Mouse (Mus musculus): ENCODE measurements at regions not wholly inside any gene's neighbourhood (a gene's known extent, or its start where the extent isn't known, plus 50 kb on each side); places are given as distances from the start of the nearest gene placed in this dataset.
A peak's percentile ranks its signal among the peaks of the same experiment; 100 is the strongest.

DNA sequence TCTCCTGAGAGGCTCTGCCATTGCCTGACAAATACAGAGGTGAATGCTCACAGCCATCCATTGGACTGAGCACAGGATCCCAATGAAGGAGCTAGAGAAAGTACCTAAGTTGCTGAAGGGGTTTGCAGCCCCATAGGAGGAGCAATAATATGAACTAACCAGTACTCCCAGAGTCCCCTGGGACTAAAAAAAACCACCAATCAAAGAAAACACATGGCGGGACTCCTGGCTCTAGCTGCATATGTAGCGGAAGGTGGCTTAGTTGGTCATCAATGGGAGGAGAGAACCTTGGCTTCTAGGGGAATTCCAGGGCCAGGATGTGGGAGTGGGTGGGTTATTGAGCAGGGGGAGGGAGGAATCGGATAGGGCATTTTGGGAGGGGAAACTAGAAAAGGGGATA is 207.8 kb downstream of the Otol1 start:
- DNase-seq (ENCODE audit: low spot score in 2 of 2), result no peak

DNA sequence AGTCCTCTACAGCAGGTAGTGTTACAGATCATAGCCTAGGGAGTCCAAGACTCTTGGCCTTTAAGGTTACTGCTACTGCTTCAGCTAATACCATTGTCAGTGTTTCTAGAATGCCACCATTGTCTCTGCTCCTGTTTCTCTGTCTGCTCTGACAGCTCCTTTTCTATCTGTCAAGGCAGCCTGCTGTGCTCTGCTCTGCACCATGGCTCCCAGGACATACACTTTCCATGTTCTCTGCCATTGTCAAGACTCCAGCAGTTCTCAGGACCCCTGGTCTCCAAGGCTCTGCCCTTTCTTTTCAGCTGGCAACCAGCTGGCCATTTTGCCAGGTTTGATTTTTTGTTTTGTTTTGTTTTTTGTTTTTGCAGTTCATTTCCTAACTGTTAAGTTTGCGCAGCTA is 208.7 kb downstream of the Otol1 start:
- DNase-seq (ENCODE audit: low spot score in 2 of 2), result no peak

DNA sequence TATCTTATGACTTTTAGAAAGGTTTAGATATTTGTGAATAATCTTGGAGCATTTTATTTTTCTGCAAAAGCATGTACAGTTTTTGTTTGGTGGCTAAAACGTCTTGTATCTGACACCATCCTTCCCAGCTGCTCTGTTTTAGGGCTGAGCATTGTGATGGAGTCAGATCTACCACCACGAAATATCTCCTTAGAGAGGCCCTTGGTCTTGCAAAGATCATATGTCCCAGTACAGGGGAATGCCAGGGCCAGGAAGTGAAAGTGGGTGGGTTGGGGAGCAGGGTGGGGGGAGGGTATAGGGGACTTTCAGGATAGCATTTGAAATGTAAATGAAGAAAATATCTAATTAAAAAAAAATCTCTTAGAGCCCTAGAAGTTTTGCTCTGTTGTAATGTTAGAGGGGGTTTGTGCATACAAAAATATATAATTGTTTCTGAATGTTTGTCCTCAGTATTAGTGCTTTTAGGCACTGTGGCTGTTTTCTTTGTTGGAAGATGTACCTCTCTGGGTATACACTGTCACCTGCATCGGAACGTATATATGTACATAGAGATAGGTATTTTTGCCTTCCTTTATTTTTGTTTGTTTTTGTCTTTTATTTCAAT is 211.4 kb downstream of the Otol1 start:
- DNase-seq (ENCODE audit: low spot score in 2 of 2), result no peak

DNA sequence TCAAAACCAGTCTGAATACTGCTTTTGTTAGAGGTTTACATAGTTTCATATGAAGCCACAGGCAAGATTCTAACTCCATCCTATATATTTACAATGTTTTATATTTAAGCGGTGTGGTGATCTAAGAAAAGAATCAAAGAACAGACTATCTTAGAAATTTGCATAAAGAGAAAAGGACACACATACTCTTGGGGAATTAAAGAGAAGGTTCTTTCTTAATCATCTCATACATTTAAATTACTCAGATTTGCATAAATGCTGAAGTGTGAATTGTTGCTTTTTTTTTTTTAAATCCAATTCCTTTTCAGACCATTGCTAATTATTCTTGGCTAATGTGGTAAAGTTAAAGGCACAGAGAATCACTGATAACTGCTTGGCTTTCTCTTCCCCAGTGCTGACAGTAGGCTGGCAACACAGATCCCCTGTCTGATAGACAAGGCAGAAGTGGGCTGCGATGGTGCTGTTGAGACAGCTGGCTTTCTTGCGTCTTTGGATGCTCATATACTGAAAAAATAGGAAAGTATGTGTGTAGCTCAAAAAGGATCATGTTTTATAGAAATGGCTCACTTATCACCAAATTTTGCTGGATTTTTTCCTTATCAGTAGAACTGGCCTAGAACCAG is 216.1 kb downstream of the Otol1 start:
- peak; percentile 8 to 41 for DNase-seq (ENCODE audit: low spot score in 2 of 2)

DNA sequence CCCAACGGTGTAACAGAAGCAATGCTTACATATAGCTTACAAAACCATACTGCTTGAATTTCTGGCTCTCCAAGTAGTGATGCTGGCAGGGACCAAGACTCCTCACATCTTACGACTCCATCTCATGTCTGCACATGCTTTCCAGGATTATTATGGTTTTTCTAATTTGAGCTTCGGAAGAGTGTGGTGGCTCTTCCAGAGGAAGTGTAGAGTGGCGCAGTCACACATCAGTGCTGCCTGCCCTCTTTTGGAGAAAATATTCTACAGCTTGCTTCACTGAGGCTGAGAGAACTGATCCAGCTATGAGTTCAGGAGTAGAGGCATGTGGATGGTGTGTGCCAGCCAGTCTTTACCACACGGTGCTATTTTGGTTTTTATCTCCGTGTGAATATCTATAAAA is 217.4 kb downstream of the Otol1 start:
- peak; percentile 14 to 47 for DNase-seq (ENCODE audit: low spot score in 2 of 2)

DNA sequence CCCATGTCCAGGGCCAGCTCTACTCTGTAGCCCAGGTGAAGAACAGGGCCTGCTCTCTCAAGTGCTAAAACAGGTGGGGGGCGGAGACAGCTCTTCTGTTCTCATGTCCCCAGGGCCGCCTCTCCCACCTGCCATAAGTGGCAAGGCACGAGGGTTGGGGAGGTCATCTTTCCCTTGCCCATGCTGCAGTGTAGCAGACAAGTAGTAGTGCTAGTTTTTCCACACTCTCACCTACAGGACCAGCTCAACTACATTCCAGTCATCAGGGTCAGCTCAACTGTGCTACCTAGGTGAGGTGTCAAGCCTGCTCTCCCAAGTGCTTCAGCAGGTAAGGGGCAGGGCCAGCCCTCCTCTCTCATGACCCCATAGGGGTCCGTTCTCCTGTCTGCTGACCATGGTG is 219.8 kb downstream of the Otol1 start:
- no peak for DNase-seq (ENCODE audit: low spot score in 2 of 2)

DNA sequence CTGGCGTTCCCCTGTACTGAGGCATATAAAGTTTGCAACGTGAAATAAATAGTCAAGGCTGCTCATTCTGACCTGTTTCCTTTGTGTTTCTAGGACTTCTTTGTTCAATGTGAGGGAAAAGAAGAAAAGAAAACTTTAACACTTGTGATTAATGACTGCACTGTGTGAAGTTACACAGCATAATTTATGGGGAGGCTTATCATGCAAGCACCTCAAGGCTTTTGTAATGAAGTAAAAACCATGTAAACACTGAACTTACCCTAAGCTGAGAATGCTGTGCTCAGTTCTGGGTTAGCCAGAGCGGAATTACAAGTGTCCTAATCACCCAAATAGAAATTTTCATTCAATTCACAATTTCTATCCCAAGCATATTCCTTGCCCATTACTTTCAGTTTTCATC is 241.2 kb downstream of the Otol1 start:
- DNase-seq (ENCODE audit: low spot score in 2 of 2), result no peak

DNA sequence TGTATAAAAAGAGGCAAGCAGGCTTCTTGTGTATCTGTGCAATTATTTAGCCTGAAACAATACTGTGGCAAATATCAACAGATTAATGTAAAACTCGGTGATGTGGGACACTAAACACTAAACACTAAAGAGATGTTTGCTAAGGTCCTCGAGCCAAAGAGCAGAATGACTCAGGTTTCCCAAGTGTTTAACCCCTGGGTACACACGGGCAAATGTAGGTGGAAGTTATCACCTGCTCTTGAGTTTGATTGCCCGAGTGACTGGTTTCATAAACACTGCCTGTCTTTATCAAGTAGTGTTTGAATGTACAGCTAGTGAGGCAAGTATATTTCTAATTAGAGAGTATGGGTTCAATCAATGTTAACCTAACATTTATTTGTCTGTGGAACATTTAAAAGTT is 242.5 kb downstream of the Otol1 start:
- DNase-seq (ENCODE audit: low spot score in 2 of 2), result no peak

DNA sequence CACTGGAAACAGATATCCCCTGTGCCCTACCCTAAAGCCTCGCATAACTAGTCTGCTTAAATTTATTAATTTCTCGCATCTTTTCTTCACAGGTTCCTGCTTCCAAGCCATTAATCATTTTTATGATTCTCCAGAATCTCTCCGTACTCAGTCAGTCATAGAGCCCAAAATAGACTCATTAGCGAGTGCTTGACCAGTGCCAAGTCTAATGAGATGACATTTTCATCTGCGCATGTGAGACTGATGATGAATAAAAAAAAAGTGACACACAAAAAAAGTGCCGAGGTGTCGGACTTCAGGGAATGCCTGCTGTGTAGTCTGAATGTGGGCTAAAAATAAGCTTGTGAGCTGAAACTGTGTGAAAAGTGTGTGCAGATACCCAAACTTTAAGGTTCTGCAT is 243.3 kb downstream of the Otol1 start:
- DNase-seq (ENCODE audit: low spot score in 2 of 2), result no peak

DNA sequence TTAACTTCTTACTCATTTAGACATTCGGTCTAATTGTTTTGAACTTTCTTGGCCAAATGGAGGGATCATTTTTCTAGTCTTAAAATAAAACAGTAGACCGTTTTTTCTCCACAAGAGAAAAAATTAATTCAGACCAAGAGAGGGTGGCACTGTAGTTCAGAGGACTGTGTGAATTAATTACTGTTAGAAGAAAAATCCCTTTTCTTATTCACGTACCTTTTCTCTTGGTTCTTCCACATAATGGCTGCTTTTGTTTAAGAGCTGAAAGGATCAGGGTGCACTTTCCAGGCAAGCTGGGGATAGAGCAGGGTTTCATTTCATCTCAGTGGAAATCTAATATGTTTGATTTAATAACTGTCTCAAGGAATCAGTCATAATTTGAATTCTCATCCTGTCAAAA is 255.9 kb downstream of the Otol1 start:
- DNase-seq (ENCODE audit: low spot score in 2 of 2), result no peak

DNA sequence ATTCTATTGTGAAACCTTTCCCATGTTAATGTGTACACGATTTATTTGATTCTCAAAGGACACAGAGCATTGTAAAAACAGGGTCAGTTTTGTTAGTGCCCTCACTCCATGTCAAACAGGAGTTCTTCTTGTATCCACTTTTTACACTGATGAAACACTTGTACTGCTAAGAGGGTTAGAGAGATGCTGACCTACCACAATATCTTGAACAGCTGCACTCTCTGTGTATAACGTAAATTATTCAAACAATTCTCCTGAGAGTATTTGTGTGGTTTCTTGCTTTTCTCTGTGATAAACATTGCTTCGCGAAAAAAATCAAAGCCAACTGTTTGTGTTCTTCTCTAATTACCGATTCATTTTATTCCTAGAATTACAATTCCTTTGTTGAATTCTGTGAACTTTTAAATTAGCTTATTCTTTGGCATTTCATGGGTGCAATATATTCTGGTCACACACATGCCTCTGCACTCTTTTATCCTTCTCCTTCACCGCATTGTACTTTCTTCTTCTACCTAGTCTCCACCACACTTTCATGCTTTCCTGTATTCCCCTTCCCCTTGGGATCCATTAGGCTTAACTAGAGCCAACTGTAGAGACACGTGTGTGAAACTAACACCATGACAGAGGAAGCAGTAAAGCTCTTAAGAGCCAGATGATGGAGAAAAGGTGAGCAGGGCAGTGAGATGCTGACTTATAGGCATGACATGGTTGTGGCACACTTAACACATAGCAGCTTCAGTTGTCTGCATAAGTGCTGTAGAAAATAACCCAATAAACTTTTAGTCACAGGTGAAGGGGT is 281.4 kb downstream of the Otol1 start:
- DNase-seq (ENCODE audit: low spot score in 2 of 2), result no peak

DNA sequence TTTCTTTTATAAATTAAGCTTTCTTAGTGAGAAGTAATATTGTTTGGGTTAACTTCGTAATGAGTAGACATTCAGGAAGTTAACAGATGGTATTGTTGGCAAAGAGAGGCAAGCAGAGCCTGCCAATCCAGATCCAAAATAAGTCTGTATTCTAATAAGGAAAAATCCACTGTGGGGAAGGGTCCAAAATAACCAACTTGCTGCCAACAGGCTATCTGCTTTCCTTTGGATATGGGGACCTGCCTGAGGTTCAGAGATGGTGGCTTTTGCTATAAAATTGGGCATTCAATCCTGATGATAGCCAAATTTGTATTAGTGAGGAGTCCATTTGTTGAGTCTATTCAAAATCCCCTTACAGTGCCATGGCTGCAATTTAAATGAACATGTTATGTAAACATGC is 300.1 kb downstream of the Otol1 start:
- no peak for DNase-seq (ENCODE audit: low spot score in 2 of 2)

DNA sequence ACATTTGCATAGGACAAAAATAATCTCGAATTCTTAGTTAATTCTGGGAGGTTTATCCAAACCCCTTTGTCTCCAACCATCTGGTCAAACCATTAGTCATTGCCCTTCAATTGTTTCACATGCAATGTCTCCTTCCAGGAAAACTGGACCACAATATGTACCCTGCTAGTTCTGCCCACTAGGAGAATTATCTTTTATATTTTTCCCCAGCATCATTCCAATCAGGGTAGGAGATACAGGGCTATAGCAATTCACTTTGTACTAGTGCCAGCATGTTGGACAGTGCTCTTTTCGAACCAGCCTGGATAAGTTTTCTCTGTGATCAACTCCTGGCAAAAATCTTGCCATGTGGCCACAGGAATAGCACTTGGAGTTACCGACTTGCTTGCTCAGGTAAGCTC is 300.6 kb downstream of the Otol1 start:
- no peak for DNase-seq (ENCODE audit: low spot score in 2 of 2)

DNA sequence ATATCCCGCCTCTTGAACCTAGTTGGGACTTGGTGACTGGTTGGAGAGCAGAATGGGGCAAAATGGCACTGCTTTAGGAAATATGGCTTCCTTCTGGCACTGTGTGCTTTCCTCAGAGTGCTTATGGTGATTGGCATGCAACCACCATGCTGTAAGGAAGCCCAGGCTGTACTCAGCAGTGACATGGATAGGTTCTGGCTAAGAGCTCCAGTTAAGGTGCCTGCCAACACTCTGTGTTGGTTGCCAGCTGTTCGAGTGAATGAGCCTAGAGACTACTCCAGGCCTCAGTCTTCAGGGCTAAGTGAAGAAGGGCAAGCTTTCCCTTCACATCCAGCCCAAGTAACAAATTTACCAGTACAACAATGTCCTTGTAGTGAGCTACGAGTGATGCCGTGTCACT is 301.9 kb downstream of the Otol1 start:
- DNase-seq (ENCODE audit: low spot score in 2 of 2), result no peak

DNA sequence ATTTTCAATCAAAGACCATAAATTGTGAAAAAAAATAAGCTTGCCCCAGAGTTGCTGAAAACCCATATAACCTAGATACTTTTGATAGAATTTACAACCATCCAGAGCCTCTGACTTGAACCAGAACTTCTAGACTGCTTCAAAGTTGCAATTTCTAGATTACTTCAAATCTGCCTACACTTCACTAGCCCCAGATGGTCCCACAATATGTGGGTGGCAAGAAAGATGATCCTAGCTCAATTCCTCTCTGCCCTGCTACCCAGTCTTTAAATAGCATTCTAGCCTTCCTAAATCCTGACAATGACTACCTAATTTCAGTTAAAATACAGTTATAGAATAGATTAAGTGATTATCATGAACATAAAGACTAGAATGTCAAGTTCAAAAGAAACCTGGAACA is 303.6 kb downstream of the Otol1 start:
- DNase-seq (ENCODE audit: low spot score in 2 of 2), result peak; percentile 6 to 45

DNA sequence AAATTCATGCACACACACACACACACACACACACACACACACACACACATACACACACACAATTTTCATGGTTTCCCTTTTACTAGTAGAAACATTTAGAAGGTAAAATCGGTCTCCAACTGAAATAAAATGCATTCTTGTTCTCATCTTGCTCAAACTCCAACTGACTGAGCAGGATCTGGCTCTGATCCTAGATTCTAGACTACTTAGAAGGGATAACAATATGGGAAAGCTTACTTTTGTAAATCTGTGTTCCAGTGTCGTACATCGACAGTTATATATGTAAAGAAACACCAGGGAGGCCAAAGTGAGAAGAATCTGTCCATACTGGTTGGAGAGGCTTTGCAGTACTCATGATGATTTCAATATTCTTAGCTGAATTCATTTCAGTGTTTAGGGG is 304.6 kb downstream of the Otol1 start:
- DNase-seq (ENCODE audit: low spot score in 2 of 2), result no peak

DNA sequence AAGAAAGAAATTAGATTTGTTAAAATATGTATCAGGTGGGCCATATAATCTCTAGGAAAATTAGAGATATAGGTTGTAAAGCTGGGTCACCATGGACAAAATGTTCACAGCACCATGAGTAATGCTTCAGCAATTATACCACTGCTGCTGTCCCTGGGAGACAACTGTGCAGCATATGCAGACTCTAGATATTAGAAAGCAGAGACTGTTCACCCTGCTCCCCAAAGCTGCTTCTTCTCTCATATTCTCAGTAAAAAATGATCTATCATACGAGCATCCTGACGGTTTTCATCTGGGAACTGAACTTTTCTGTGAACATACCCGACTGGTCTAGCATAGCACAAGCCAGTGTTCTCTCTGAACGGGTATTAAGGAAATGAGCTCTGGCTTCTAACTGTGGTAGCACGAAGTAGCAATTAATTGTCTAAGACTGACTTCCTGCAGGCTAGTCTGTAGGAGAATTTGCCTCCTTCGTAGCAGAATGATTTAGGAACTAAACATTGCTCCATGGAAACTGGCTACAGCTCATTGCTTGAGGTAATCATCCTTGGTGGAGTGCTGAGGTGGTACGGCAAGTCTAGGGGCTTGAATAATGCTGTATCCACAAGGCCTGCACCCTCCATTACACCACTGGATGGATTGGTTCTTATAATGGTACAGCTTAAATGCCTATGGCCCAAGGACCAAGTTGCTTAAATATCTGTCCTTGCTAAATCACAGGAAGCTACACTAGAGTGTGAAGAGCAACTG is 305.9 kb downstream of the Otol1 start:
- no peak for DNase-seq (ENCODE audit: low spot score in 2 of 2)

DNA sequence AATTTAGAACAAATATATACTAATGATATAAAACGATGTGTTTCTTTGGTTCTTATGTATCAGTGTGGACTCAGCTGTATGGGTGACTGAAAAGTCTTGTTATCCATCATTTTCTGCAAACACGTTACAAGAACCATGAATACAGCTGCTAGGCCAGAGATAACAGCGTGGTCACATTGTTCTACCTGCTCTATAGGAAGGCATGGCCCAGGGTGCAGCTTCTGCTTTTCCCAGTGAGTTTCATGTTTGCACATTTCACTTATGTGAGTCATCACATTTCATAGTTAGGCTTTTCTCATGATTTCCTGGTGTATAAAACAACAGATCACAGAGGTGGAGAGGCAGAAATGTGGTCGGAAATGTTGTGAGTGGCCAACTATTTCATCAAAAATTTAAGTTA is 306.8 kb downstream of the Otol1 start:
- DNase-seq (ENCODE audit: low spot score in 2 of 2), result no peak

DNA sequence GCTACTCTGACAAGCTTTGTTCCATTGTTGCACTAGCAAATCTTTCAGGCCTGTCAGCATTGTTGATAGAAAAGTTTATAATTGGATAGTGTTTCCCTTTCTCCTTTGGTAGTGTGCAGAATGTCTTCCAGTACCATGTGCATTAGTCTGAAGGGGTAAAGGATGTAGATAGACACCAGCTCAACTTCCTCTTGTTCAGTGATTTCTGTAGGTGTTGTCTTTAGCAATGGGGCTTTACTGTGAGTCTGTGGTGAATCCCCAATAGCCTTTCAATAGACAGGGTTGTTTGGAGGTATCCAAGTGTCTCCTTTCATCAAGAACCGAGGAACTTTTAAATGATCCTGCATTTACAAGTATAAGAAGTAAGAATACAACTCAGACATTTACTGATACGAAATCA is 311.0 kb downstream of the Otol1 start:
- DNase-seq (ENCODE audit: low spot score in 2 of 2), result no peak

DNA sequence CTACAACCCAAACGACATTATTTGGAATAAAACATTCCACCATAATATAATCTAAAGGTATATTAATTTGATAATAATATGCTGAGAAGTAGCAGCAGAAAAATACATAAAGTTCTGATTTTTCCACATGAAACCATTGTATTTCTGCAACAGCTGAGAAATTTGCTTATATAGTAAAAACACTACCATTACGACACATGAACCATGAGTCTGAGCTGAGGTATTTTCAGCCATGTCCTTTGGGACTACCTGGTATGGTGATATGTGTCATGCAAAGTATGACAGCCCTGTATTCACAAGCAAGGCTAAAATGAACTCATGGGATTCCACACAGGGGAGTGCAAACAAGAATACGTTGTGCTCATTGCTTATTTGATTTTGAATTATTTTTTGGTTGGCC is 311.7 kb downstream of the Otol1 start:
- DNase-seq (ENCODE audit: low spot score in 2 of 2), result no peak

DNA sequence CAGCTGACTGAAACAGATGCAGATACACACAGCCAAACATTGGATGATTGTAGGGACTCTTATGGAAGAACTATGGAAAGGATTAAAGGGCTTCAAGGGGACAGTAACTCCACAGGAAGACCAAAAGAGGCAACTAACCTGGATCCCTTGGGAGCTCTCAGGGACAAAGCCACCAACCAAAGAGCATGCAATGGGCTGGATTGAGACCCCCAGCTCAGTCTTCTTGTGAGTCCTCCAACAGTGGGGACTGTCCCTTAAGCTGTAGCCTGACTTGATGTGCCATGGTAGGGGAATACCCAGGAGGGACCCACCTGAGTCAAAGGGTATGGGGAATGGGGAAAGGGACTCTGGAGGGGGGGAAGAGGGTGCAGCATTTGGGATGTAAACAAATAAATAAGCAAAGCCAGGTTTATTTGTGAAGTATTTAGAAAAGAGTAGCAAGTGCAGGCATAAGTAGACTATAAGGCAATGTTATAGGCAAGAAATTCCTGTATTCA is 313.8 kb downstream of the Otol1 start:
- no peak for DNase-seq (ENCODE audit: low spot score in 2 of 2)

DNA sequence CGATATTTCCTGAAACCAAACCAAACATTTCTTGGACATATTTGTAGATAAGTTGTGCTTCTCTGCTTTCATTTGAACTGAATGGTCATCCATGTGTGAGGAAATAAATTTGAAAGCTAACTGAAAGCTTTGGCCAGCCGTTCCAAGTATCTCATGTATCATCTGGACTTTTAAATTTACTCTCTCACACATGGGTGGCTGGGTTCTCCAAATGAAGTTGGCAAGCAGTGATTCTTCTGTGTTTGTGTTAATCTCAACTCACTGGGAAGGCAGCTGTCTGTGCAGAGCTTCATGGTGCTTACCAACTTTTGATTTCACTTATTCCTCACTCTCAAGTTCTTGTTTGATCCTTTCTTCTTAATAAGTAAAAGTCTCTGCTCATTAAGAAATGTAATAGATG is 317.3 kb downstream of the Otol1 start:
- no peak for DNase-seq (ENCODE audit: low spot score in 2 of 2)
